Mouse (Mus musculus) myocyte (in vitro differentiated cells): ENCODE data around the gene Pip5k1a.

Experiments
- CEBPB ChIP-seq: IDR thresholded peaks from 2 replicates; pipeline ENCODE4 v1.6.1; 2011; ENCODE audit warnings: mild to moderate bottlenecking, moderate library complexity; ENCODE audit not compliant: poor library complexity, insufficient read depth, severe bottlenecking
- E2F4 ChIP-seq: IDR thresholded peaks from one replicate; pipeline ENCODE4 v1.6.1; 2011; ENCODE audit warnings: mild to moderate bottlenecking, control low read depth, moderate library complexity; ENCODE audit not compliant: insufficient read depth
- MAX ChIP-seq: IDR thresholded peaks from one replicate; pipeline ENCODE4 v1.6.1; 2011; ENCODE audit warnings: low read depth, mild to moderate bottlenecking, control low read depth
- MYOD1 ChIP-seq, 3 experiments: IDR thresholded peaks; one replicate each; pipeline ENCODE4 v1.6.1; 2011; ENCODE audit warnings: control low read depth in 2 of 3, low read depth in 2 of 3, mild to moderate bottlenecking in 2 of 3, moderate library complexity in 1 of 3; ENCODE audit not compliant: insufficient read length in 2 of 3, control insufficient read depth in 1 of 3
- POLR2A ChIP-seq: IDR thresholded peaks from one replicate; pipeline ENCODE4 v1.6.1; 2011; ENCODE audit warnings: low read depth, mild to moderate bottlenecking, control low read depth, moderate library complexity; ENCODE audit not compliant: insufficient read length
- POLR2AphosphoS2 ChIP-seq: IDR thresholded peaks from one replicate; pipeline ENCODE4 v1.6.1; 2011; ENCODE audit warnings: low read depth, control low read depth; ENCODE audit not compliant: insufficient read length
- SRF ChIP-seq: IDR thresholded peaks from one replicate; pipeline ENCODE4 v1.6.1; 2011; ENCODE audit warnings: low read depth; ENCODE audit not compliant: control insufficient read depth, insufficient read length
- TCF12 ChIP-seq: IDR thresholded peaks from one replicate; pipeline ENCODE4 v1.6.1; 2011; ENCODE audit warnings: mild to moderate bottlenecking, control low read depth; ENCODE audit not compliant: poor library complexity, insufficient read depth, severe bottlenecking
- TCF3 ChIP-seq: IDR thresholded peaks from one replicate; pipeline ENCODE4 v1.6.1; 2011; ENCODE audit warnings: low read depth, control low read depth; ENCODE audit not compliant: insufficient read length

DNA sequence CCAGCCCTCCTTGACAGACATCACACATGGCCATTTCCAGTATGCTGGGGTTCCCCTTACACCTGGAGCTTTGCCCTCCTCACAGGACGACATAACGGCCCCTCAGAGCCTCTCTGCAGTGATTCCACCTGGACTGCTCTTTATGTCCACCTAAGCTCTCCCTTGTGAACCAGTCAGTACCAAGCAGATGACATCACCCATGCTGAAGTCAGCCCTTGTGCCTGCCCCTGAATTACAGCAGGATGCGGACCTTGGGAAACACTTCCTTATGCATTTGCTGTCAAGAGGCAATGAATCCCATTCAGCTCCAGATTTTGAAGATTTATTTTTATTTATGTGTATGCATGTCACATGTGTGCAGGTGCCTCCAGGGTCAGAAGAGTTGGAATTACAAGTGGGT, 58.8 kb downstream of the Pip5k1a start:
- TF ChIP-seq POLR2A (no peak), MAX (no peak), TCF12 (no peak), POLR2AphosphoS2 (no peak), SRF (no peak), MYOD1 (IDR thresholded peaks at IDR 0.05; ENCODE audit: control insufficient read depth in 1 of 3, insufficient read length in 2 of 3, low read depth in 2 of 3) (no peak), CEBPB (no peak), TCF3 (no peak), E2F4 (no peak)
